Mouse (Mus musculus): ENCODE data around the gene Wtip.
"Not testable (repeated sequence)": the region's sequence is repeated elsewhere in the genome, so short reads cannot be mapped to it uniquely, and the experiment has no call there.

Gene Wtip

DNA sequence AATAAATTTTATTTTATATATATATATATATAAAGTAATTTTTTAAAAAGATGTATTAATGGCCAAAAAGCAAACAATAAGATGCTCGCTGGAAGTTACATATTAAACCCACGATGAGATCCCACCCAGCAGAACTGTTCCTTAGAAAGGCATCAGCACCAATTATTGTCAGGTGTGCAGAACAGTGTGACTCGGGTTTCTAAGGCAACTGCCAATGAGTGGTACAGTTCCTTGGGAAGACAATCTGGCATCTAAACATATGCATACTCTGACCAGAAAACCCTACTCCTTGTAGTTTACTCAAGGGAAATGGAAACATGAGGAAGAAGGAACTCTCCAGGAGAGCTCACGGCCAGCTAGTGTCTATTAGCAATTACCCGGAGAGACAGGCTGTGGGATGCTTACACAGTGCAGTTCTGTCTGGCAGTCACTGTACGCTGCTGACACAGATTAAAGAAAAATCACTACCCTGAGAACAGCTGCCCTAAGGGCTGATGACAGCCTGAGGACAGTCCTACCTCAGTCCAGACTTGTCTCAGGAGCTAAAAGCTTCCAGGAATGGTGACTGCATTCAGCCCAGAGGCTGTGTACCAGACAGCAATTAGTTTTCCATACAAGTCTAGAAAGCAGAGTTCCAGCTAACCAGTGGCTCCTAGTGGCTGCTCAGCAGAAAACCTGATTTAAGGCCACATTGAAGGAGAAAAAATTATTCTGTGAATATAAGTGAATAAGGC, 9.9 kb downstream of the Wtip start:
- intact Hi-C loops (cut with DNase I) = no loop called here

DNA sequence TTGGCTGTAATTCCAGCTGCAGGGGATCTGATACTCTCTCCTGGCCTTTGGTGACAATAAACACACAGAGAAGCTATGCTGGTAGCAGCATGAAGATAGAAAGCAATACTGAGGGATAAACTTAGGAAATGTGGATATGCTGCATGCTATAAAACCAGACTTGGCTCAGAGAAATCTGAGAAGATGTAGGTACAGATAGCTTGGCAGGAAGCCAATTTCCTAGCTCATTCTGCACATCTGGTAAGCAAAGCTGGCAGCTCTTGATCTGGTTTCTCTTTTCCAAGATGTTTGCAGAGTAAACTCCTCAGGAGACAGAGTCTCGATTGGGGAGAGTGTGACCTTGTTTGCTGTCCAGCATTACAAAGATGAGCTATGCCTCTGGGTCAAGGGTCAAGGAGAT, 12.4 kb downstream of the Wtip start:
- intact Hi-C loops (cut with DNase I) = not testable (repeated sequence)

DNA sequence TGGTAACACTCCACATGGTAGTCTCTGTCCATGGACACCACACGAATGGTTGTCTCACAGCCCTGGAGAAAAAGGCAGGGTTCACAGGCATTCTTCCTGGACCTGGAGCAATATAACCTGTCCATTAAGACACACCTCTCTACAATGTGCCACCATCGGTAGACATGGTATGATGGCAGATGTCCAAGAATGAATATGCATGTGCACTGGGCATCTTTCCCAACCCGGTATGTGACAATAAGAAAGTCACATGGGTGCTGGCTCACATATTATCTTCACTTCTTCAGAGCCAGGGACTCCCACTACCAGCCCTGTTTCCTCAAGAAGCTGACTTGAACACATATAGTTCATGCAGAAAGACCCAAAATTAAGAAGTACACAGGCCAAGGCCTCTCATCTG, 16.5 kb downstream of the Wtip start:
- intact Hi-C loops (cut with DNase I) = no loop called here

DNA sequence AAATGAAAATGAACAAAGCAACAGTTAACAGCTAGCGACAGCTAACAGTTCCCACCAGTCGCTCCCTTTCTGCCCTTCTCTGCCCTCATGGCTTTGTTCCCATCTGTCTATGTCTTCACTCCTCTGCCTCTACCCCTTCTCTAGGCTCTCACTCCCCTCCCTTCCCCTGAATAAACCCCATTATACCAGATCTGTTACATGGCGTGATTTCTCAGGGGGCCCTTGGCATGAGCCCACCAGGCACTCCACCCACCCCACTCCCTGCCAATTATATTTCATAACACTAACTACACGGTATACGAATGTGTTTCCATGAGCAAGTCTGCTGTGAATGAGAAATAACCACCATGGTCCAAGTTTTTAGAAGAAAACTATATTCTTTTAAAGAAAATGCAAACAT, 23.9 kb downstream of the Wtip start:
- intact Hi-C loops (cut with DNase I) = no loop called here

DNA sequence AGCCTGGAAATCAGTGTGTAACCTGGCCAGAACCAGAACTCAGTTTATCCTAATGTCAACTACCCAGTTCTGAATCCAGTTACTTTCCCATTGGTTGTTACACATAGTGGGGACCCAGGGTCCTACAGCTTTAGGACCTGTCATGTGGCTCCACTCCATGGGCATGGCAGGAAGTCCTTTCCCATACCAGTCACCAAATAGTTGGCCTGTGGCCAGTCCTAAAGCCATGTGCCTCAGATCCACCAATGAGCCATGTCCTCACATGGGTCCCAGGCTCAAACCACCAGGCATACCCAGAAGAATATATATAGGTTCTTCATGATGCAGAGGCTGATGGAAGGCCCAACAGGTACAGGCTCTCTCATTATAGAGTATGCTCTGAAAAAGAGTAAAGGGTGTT, 31.8 kb downstream of the Wtip start:
- intact Hi-C loops (cut with DNase I) = no loop called here

DNA sequence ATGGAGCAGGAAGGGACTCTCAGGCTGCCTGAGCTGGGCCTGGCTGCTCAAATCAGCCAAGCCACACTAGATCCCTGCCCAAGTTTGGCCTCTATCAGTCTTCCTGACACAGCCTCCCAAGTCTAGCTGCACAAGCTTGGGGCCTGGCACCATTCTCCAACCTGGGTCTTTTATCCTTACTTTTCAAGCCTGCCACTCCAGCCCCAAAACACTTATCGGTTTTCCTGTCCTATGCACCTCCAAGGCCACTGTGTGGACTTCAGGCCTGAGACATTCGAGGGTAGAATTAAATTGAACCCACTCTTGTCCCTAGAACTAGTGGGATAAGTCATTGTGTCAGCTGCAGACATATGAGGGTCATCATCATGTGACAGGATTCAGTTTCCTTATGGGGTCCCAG, 33.1 kb downstream of the Wtip start:
- intact Hi-C loops (cut with DNase I) = no loop called here

DNA sequence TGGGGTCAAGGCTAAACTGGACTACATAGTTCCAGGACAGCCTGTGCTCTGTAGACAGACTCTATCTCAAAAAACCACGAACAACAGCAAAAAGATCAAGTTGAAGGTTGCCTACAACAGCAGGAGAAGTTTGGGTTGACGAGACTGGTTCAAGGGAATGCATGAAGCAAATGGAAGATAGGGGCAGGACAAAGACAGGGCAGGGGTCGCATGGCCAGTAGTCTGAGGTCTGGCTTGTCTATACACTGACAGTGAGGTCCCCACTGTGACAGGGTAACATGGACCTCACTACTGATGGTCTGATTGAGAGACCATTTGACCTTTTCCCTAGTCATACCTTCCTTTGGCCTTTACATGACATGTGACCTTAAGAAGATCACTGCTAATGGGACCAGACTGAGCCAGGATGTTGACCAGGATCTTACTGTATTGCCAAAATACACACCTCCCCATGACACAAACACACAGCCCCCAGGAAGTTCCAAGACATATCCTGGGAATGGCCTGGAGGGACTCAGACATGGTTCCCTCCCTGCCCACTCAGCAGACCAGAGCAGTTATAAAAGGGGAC, 38.1 kb downstream of the Wtip start, which contains the start of gene Scgb1b30:
Gene Scgb1b30 (plus strand): TSS at position 521 of the 571 bp plus-strand sequence.
- intact Hi-C loops (cut with DNase I) = no loop called here

DNA sequence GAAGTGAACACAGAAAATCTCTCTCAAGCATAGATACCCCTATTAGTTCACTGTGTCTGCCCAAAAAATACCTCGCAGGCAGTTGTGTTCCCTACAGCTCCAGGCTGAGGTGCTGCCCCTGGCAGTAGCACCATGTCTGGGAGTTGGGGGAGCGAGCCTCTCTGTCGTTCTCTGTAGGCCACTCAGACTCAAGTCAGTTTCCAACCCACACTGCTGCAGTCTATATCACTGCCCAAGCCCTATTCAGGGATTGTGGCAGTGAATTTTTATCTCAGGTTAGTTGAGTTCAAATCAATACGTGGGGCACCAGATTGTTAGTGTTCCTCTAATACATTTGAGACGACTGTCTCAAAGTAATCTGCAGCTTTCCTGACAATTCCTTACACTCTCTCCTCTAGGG, 64.9 kb downstream of the Wtip start:
- intact Hi-C loops (cut with DNase I) = not testable (repeated sequence)
